Comparison of ENCODE assay signal across 8 mouse cellular contexts in the genomic region with DNA sequence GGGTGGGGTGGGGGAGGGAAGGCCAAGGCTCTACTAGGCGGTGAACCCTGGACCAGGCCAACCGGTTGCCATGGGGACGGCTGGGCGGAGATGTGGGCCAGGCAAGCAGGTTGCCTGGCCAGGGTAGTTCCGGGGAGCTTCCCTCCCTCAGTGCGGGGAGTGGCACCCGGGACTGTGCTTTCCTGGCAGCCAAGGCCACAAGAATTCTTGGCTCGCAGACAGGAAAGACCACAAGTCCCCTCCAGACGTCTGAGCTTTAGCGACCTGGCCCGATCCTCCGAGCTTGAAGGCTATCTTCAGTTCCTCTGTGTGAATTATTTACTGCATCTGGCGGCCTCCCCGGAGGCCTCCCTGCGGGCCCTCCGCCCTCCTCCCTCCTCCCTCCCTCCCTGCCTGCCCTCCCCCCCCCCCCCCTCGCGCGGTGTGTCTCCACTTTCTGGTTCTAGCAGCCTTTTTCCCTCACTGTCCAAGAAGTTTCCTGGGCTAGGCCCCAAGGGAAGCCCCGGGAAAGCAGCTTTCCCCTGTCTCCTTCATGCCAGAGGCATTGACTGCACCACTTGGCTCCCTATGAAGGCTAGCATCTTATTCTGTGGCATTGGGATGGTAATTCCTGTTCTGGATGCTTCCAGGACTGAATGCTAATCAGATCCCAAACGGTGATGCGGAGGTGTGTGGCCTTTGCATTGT. TPM values are rescaled to one million over a fixed set of nuclear protein-coding genes. Genes with fewer than 3 reads are reported as not detected.
DNase-seq lines count a peak whose midpoint lies in the region; ATAC-seq and TF ChIP-seq lines count a peak whose summit lies in the region.

No protein-coding gene starts in this region.

- peaks cover 27% of the 10 kb centered on the region for H3K4me1 ChIP-seq in hindbrain, postnatal 0 days (ENCODE audit: insufficient read depth, low read length)
- H3K4me1 ChIP-seq in liver, adult 2 months (ENCODE audit: control insufficient read depth, insufficient read depth, low read length) = peaks cover 26% of the 10 kb centered on the region

- H3K4me3 ChIP-seq in hindbrain, postnatal 0 days (ENCODE audit: low read length) = no peak overlapping the region
- peak overlapping the region; percentile 48 for H3K4me3 ChIP-seq in liver, adult 2 months (ENCODE audit: insufficient read depth, low read depth, low read length)

- no peaks in the 10 kb centered on the region for H3K27me3 ChIP-seq in hindbrain, postnatal 0 days (ENCODE audit: insufficient read depth, low read length)
- no peaks in the 10 kb centered on the region for H3K27me3 ChIP-seq in liver, adult 2 months (ENCODE audit: control insufficient read depth, insufficient read depth, low read length)

- TF ChIP-seq POLR2A in brain, embryonic 14.5 days (IDR thresholded peaks at IDR 0.05; ENCODE audit: borderline replicate concordance, extremely low read depth, insufficient read depth, insufficient read length, poor library complexity, severe bottlenecking) = no peak
- TF ChIP-seq POLR2A in liver, adult 2 months (IDR thresholded peaks at IDR 0.05; ENCODE audit: extremely low read depth, insufficient read depth, low read length) = no peak

- peak overlapping the region; percentile 83 for H3K27ac ChIP-seq in hindbrain, postnatal 0 days
- peak overlapping the region; percentile 74 for H3K27ac ChIP-seq in liver, adult 2 months (replicated peaks; ENCODE audit: insufficient read depth, low read depth, low read length)

- ATAC-seq in hindbrain, postnatal 0 days = peak; percentile 76
- no peak for ATAC-seq in inflammation-experienced regulatory T-cells, adult 6 months

- DNase-seq in layer of hippocampus, postnatal 10 days (ENCODE audit: low spot score in 2 of 2) = peak; percentile 63 to 77
- DNase-seq in layer of hippocampus, adult 11-12 months (ENCODE audit: low spot score) = no peak
- peak; percentile 89 for DNase-seq in brain, embryonic 14.5 days (ENCODE audit: low read depth)
- DNase-seq in gastrocnemius, postnatal 36 days = peak; percentile 52 to 71
- peak; percentile 80 for DNase-seq in hindbrain, postnatal 0 days (ENCODE audit: low spot score)
- peak; percentile 84 for DNase-seq in liver, adult 2 months (ENCODE audit: extremely low read depth, low read depth, low spot score)
- peak; percentile 82 for DNase-seq in neural tube, embryonic 10.5 days (ENCODE audit: extremely low spot score, low spot score)

- H3K9me3 ChIP-seq in hindbrain, postnatal 0 days (ENCODE audit: low read length) = no peaks in the 10 kb centered on the region

- no peak for TF ChIP-seq CTCF in brain, embryonic 14.5 days (IDR thresholded peaks at IDR 0.05; ENCODE audit: borderline replicate concordance, extremely low read depth, insufficient read depth, insufficient read length)
- TF ChIP-seq CTCF in hindbrain, postnatal 0 days (IDR thresholded peaks at IDR 0.05; ENCODE audit: low read depth) = no peak
- TF ChIP-seq CTCF in liver, adult 2 months (IDR thresholded peaks at IDR 0.05; ENCODE audit: low read depth, low read length) = no peak

- peak overlapping the region; percentile 42; the same call in 1 of the 2 replicates for H3K4me2 ChIP-seq in hindbrain, postnatal 0 days (ENCODE audit: low read depth, low read length)

- no peaks in the 10 kb centered on the region for H3K36me3 ChIP-seq in hindbrain, postnatal 0 days (ENCODE audit: insufficient read depth, low read length)
- H3K36me3 ChIP-seq in liver, adult 2 months (ENCODE audit: control insufficient read depth, insufficient read depth, low read length) = no peaks in the 10 kb centered on the region

- 3% methylated on average over 21 of the region's 22 CpGs for WGBS in hindbrain, postnatal 0 days
- 5% methylated on average over 16 of the region's 22 CpGs for WGBS in liver, adult 2 months

- no peak overlapping the region for H3K9ac ChIP-seq in hindbrain, postnatal 0 days (replicated peaks; ENCODE audit: low read length)
- peak overlapping the region; percentile 18; the same call in 1 of the 2 replicates for H3K9ac ChIP-seq in liver, adult 2 months (ENCODE audit: low read depth, low read length)

- no peaks in the 10 kb centered on the region for H3K79me2 ChIP-seq in liver, adult 2 months (ENCODE audit: control insufficient read depth, insufficient read depth, low read length)

- intact Hi-C loops in gastrocnemius, postnatal 36 days (cut with DNase I) = no loop called here

RNA-seq across cellular contexts. Expression of gene Camk2n1, which starts 10.7 kb away (rescaled TPM):
- total RNA-seq in layer of hippocampus, postnatal 10 days (2021) = 100 to 1,000 TPM; 161 to 168 TPM
- polyA plus RNA-seq in brain, embryonic 14.5 days (2012; rRNA removed) = 28.3 and 37.4 TPM in 2 replicates
- total RNA-seq in gastrocnemius, postnatal 36 days (2021) = 1 to 10 TPM; 3.4 to 3.9 TPM
- total RNA-seq in hindbrain, postnatal 0 days (2014; rRNA removed) = 34.9 and 37.5 TPM in 2 replicates
- 29.5 and 33.5 TPM in 2 replicates for polyA plus RNA-seq in hindbrain, postnatal 0 days (2015; fragmentation: Nextera tagmentation; extraction: Ambion mirVana)
- total RNA-seq in liver, adult 2 months (2014; rRNA removed) = 15.4 and 18.6 TPM in 2 replicates
- 40.4 and 52.5 TPM in 2 replicates for polyA plus RNA-seq in liver, adult 2 months (2012; rRNA removed)
- polyA plus RNA-seq in inflammation-experienced regulatory T-cells, adult 6 months (2017; shearing (Covaris generic)) = 1 to 10 TPM; 1.0 to 2.1 (median 1.2) TPM

RNA-seq across cellular contexts. Expression of gene Mul1, which starts 30.3 kb away (rescaled TPM):
- 10 to 100 TPM; 39.1 to 43.4 TPM for total RNA-seq in layer of hippocampus, postnatal 10 days (2021)
- 14.5 and 19.6 TPM in 2 replicates for polyA plus RNA-seq in brain, embryonic 14.5 days (2012; rRNA removed)
- total RNA-seq in gastrocnemius, postnatal 36 days (2021) = 10 to 100 TPM; 34.1 to 34.9 TPM
- total RNA-seq in hindbrain, postnatal 0 days (2014; rRNA removed) = 36.2 and 39.1 TPM in 2 replicates
- polyA plus RNA-seq in hindbrain, postnatal 0 days (2015; fragmentation: Nextera tagmentation; extraction: Ambion mirVana) = 19.1 and 21.6 TPM in 2 replicates
- total RNA-seq in liver, adult 2 months (2014; rRNA removed) = 17.4 and 18.6 TPM in 2 replicates
- 25.0 and 28.9 TPM in 2 replicates for polyA plus RNA-seq in liver, adult 2 months (2012; rRNA removed)
- 10 to 100 TPM; 11.9 to 16.6 (median 14.9) TPM for polyA plus RNA-seq in inflammation-experienced regulatory T-cells, adult 6 months (2017; shearing (Covaris generic))
